Mouse (Mus musculus) ES-E14 (cell line): ENCODE measurements around the gene Irf5. TPM values are rescaled to one million over a fixed set of nuclear protein-coding genes. Genes with fewer than 3 reads are reported as not detected.

Experiments used
- DNase-seq: peaks from one replicate; pipeline ENCODE4 v3.0.0-alpha.2; 2013; ENCODE audit warnings: low read depth, low spot score
- H3K27ac ChIP-seq: 2 replicates; pipeline ENCODE4 v1.5.1; 2012; ENCODE audit warnings: low read depth, mild to moderate bottlenecking, low read length, moderate library complexity, mixed read lengths; ENCODE audit not compliant: poor library complexity, insufficient read depth, severe bottlenecking
- H3K36me3 ChIP-seq: 2 replicates; pipeline ENCODE4 v1.6.1; 2012; ENCODE audit warnings: mild to moderate bottlenecking, low read length, moderate library complexity, mixed read lengths; ENCODE audit not compliant: control insufficient read depth, poor library complexity, insufficient read depth, severe bottlenecking
- H3K4me1 ChIP-seq, 2 experiments: fragments of 150-350 bp in 1 of 2; sonication (generic) in 1 of 2; 2 replicates each; pipeline ENCODE4 v1.6.1; 2012; ENCODE audit warnings: low read length in 2 of 2, mild to moderate bottlenecking in 1 of 2, mixed read lengths in 1 of 2; ENCODE audit not compliant: control insufficient read depth in 2 of 2, insufficient read depth in 2 of 2, poor library complexity in 1 of 2
- H3K4me3 ChIP-seq, 2 experiments: fragments of 150-350 bp in 1 of 2; sonication (generic) in 1 of 2; 2 replicates each; pipeline ENCODE4 v1.5.1; 2012; ENCODE audit warnings: low read length in 2 of 2, low read depth in 1 of 2, mild to moderate bottlenecking in 1 of 2, mixed read lengths in 1 of 2; ENCODE audit not compliant: insufficient read depth in 1 of 2, poor library complexity in 1 of 2, severe bottlenecking in 1 of 2
- H3K9ac ChIP-seq: 2 replicates; pipeline ENCODE4 v1.6.1; 2012; ENCODE audit warnings: low read depth, mild to moderate bottlenecking, low read length, mixed read lengths; ENCODE audit not compliant: poor library complexity, insufficient read depth, severe bottlenecking
- H3K9me3 ChIP-seq: fragments of 150-350 bp; sonication (generic); 2 replicates; pipeline ENCODE4 v1.6.1; 2012; ENCODE audit warnings: low read depth, mild to moderate bottlenecking, low read length; ENCODE audit not compliant: control insufficient read depth, insufficient read depth
- CHD2 ChIP-seq: IDR thresholded peaks from 2 replicates; pipeline ENCODE4 v1.6.1; 2014; ENCODE audit warnings: mild to moderate bottlenecking, low read depth, low read length, inconsistent platforms
- HCFC1 ChIP-seq: IDR thresholded peaks from 2 replicates; pipeline ENCODE4 v1.6.1; 2012; ENCODE audit warnings: low read length, inconsistent platforms, borderline replicate concordance; ENCODE audit not compliant: insufficient read depth
- MAFK ChIP-seq: IDR thresholded peaks from 2 replicates; pipeline ENCODE4 v1.6.1; 2014; ENCODE audit warnings: mild to moderate bottlenecking, low read depth, low read length, inconsistent platforms; ENCODE audit not compliant: insufficient read depth
- ZC3H11A ChIP-seq: IDR thresholded peaks from 2 replicates; pipeline ENCODE4 v1.6.1; 2012; ENCODE audit warnings: low read depth, mild to moderate bottlenecking, inconsistent platforms, low read length, borderline replicate concordance
- ZNF384 ChIP-seq: IDR thresholded peaks from 2 replicates; pipeline ENCODE4 v1.6.1; 2012; ENCODE audit warnings: low read depth, low read length, inconsistent platforms
- in situ Hi-C, 2 experiments: fragments of 600-800 bp; cut with MboI; formaldehyde crosslinking; loops; one replicate each; pipeline ENCODE4 v1.15.1; 2025; ENCODE audit warnings: low sequenced_read_pairs in 2 of 2, inconsistent platforms in 1 of 2; ENCODE audit not compliant: unreplicated experiment in 2 of 2
- total RNA-seq: library from RNA; depleted of rRNA; stranded (reverse); fragments of 300-350 nt; gene quantifications from 2 replicates; pipeline ENCODE4 v1.2.3, GENCODE M21; 2012

Gene Irf5
- total RNA-seq, 1 experiment: 3.7 TPM

GRCm38 (mm10) chr6:29523301-29524033, 3.0 kb upstream of the Irf5 start:
- H3K27ac ChIP-seq: no peak overlapping the region
- peaks cover 0 to 4% of the 10 kb centered on the region in 2 experiments; a peak in 1 of 4 replicates for H3K4me1 ChIP-seq
- H3K9ac ChIP-seq: no peak overlapping the region
- no peaks in the 10 kb centered on the region for H3K9me3 ChIP-seq
- no peak overlapping the region for H3K4me3 ChIP-seq
- H3K36me3 ChIP-seq: no peaks in the 10 kb centered on the region
- no peak for DNase-seq
- in situ Hi-C loops: no loop called here
- no peak for TF ChIP-seq MAFK
- no peak for TF ChIP-seq CHD2
- TF ChIP-seq ZNF384: no peak
- TF ChIP-seq ZC3H11A: no peak
- TF ChIP-seq HCFC1: no peak

GRCm38 (mm10) chr6:29524034-29524489, 2.4 kb upstream of the Irf5 start:
- Histone ChIP-seq H3K36me3 (no peaks in the 10 kb centered on the region), H3K9me3 (no peaks in the 10 kb centered on the region), H3K4me1 (peaks cover 0 to 9% of the 10 kb centered on the region in 2 experiments; a peak in 2 of 4 replicates), H3K27ac (no peak overlapping the region), H3K9ac (no peak overlapping the region), H3K4me3 (no peak overlapping the region)
- no peak for TF ChIP-seq HCFC1
- DNase-seq: no peak
- in situ Hi-C loops: no loop called here

- in situ Hi-C loops: no loop called here
- Histone ChIP-seq H3K4me1 (peaks cover 0 to 19% of the 10 kb centered on the region in 2 experiments; a peak in 2 of 4 replicates), H3K9ac (no peak overlapping the region), H3K9me3 (no peaks in the 10 kb centered on the region), H3K36me3 (no peaks in the 10 kb centered on the region), H3K27ac (no peak overlapping the region), H3K4me3 (no peak overlapping the region)
- no peak for DNase-seq
- TF ChIP-seq HCFC1: no peak
Observed at GRCm38 (mm10) chr6:29525256-29525655, 1.2 kb upstream of the Irf5 start.

GRCm38 (mm10) chr6:29527361-29528164, 1.1 kb downstream of the Irf5 start:
- in situ Hi-C loops: no loop called here
- Histone ChIP-seq H3K9me3 (no peaks in the 10 kb centered on the region), H3K4me3 (peak overlapping the region; percentile 74 to 80; a peak in 3 of 4 replicates), H3K36me3 (no peaks in the 10 kb centered on the region), H3K27ac (no peak overlapping the region), H3K4me1 (peaks cover 0 to 21% of the 10 kb centered on the region in 2 experiments; a peak in 2 of 4 replicates), H3K9ac (no peak overlapping the region)
- TF ChIP-seq ZNF384: no peak
- no peak for TF ChIP-seq MAFK
- no peak for TF ChIP-seq HCFC1
- no peak for TF ChIP-seq ZC3H11A
- TF ChIP-seq CHD2: no peak
- DNase-seq: no peak
